Comparison of ENCODE assay signal across 8 mouse cellular contexts in the genomic region with DNA sequence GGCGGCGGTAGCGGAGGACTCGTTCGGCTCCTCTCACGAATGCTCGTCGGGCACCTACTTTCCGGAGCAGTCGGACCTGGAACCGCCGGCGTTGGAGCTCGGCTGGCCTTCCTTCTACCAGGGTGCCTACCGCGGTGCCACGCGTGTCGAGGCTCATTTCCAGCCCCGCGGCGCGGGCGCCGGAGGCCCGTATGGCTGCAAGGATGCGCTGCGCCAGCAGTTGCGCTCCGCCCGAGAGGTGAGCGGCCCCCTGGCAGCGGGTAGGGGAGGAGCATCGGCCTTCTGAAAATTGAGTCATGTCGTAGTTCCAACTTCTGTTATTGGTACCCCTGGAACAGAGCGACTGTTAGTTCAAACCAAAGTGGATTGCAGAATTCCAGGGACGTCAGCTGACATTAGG. TPM values are rescaled to one million over a fixed set of nuclear protein-coding genes. Genes with fewer than 3 reads are reported as not detected.
A peak's percentile ranks its signal among the peaks of the same experiment; 100 is the strongest.
DNase-seq lines count a peak whose midpoint lies in the region; ATAC-seq lines count a peak whose summit lies in the region.

No protein-coding gene starts in this region.

- H3K27ac ChIP-seq in liver, embryonic 15.5 days (replicated peaks), result peak overlapping the region; percentile 92

- ATAC-seq in liver, embryonic 15.5 days (ENCODE audit: insufficient read depth), result peak; percentile 55

- H3K4me3 ChIP-seq in liver, embryonic 15.5 days (replicated peaks), result peak overlapping the region; percentile 86

- H3K27me3 ChIP-seq in liver, embryonic 15.5 days, result peaks cover 3% of the 10 kb centered on the region; the same call in 1 of the 2 replicates

- H3K9me3 ChIP-seq in liver, embryonic 15.5 days (replicated peaks), result no peaks in the 10 kb centered on the region

- under 1% methylated on average over 37 of the region's 37 CpGs for WGBS in liver, embryonic 15.5 days (ENCODE audit: insufficient replicate concordance)

- peaks cover 27% of the 10 kb centered on the region for H3K36me3 ChIP-seq in liver, embryonic 15.5 days (replicated peaks)

- peaks cover 40% of the 10 kb centered on the region for H3K4me1 ChIP-seq in liver, embryonic 15.5 days (replicated peaks)

- peak; percentile 34 for DNase-seq in adrenal gland, adult 2 months
- DNase-seq in adrenal gland, adult 8-10 months, result no peak
- DNase-seq in A20 (ENCODE audit: low read depth, low spot score), result peak; percentile 80
- peak; percentile 29 for DNase-seq in c-Kit-positive CD71-negative TER-119-negative erythroid progenitor cells, embryonic 14.5 days (ENCODE audit: low read depth)
- DNase-seq in heart, postnatal 4 days, result peak; percentile 40
- peak; percentile 49 for DNase-seq in spleen, adult 12 weeks (ENCODE audit: low spot score)
- no peak for DNase-seq in layer of hippocampus, adult 9-10 months (ENCODE audit: low spot score)

- H3K9ac ChIP-seq in liver, embryonic 15.5 days, result peak overlapping the region; percentile 88

- peak overlapping the region; percentile 90 for H3K4me2 ChIP-seq in liver, embryonic 15.5 days

RNA-seq across cellular contexts. Expression of gene Fam83d, which starts 0.5 kb away (rescaled TPM):
- under 1 TPM; 0.49 to 0.69 TPM for total RNA-seq in adrenal gland, adult 2 months (2021)
- 2.8 and 3.2 TPM in 2 replicates for polyA plus RNA-seq in adrenal gland, adult 2 months (2012; rRNA removed)
- under 1 TPM; 0.49 to 0.80 (median 0.65) TPM for total RNA-seq in adrenal gland, adult 8-10 months (2022)
- 10 to 100 TPM; 29.9 to 33.7 TPM for total RNA-seq in heart, postnatal 4 days (2021)
- 15.7 and 17.5 TPM in 2 replicates for polyA plus RNA-seq in liver, embryonic 15.5 days (2015; fragmentation: Nextera tagmentation; extraction: Ambion mirVana)

RNA-seq across cellular contexts. Expression of gene Dhx35, which starts 26.3 kb away (rescaled TPM):
- 10 to 100 TPM in 1 of 2 experiments, 1 to 10 TPM in 1; 7.0 to 13.2 TPM for total RNA-seq in adrenal gland, adult 2 months (2021)
- polyA plus RNA-seq in adrenal gland, adult 2 months (2012; rRNA removed), result 14.9 and 16.6 TPM in 2 replicates
- total RNA-seq in adrenal gland, adult 8-10 months (2022), result 10 to 100 TPM; 12.7 to 24.7 (median 17.1) TPM
- 10 to 100 TPM; 33.2 to 33.3 TPM for total RNA-seq in heart, postnatal 4 days (2021)
- polyA plus RNA-seq in liver, embryonic 15.5 days (2015; fragmentation: Nextera tagmentation; extraction: Ambion mirVana), result 3.2 and 3.6 TPM in 2 replicates

Comparison
In these comparisons a context has a peak if more than half of its experiments do, and no peak if none do; other contexts are left out.
1. DNase-seq: peak in adrenal gland, adult 2 months (single experiment), A20 (single experiment), c-Kit-positive CD71-negative TER-119-negative erythroid progenitor cells, embryonic 14.5 days (single experiment), heart, postnatal 4 days (single experiment) and spleen, adult 12 weeks (single experiment); none in adrenal gland, adult 8-10 months (single experiment) and layer of hippocampus, adult 9-10 months (single experiment).
2. RNA of gene Fam83d, which starts 0.5 kb away (total RNA-seq): 29.9 to 33.7 TPM in heart, postnatal 4 days; 0.49 to 0.80 TPM in adrenal gland, adult 8-10 months and 0.49 to 0.69 TPM in adrenal gland, adult 2 months; every median in the first group is over 10 times any median in the second.